Mouse (Mus musculus) midbrain, embryonic 15.5 days (tissue): ENCODE data around the gene Mrpl54. TPM values are rescaled to one million over a fixed set of nuclear protein-coding genes. Genes with fewer than 3 reads are reported as not detected.

Source experiments
- ATAC-seq: fragments of 200-750 bp; cut with Nextera tagmentation; replicated peaks from 2 replicates; pipeline ENCODE4 v1.8.0; 2017; ENCODE audit warnings: moderate TSS enrichment
- H3K27ac ChIP-seq: fragments of 300-500 bp; sonication (generic); 2 replicates; pipeline ENCODE4 v1.5.1; 2015; ENCODE audit warnings: mild to moderate bottlenecking, inconsistent platforms
- H3K27me3 ChIP-seq: fragments of 300-500 bp; sonication (generic); replicated peaks from 2 replicates; pipeline ENCODE4 v1.6.1; 2015; ENCODE audit warnings: inconsistent platforms
- H3K36me3 ChIP-seq: fragments of 300-500 bp; sonication (generic); replicated peaks from 2 replicates; pipeline ENCODE4 v1.6.1; 2015; ENCODE audit warnings: inconsistent platforms
- H3K4me1 ChIP-seq: fragments of 300-500 bp; sonication (generic); 2 replicates; pipeline ENCODE4 v1.6.1; 2015; ENCODE audit warnings: inconsistent platforms
- H3K4me2 ChIP-seq: fragments of 300-500 bp; sonication (generic); 2 replicates; pipeline ENCODE4 v1.6.1; 2015; ENCODE audit warnings: inconsistent platforms, mild to moderate bottlenecking, moderate library complexity
- H3K4me3 ChIP-seq: fragments of 300-500 bp; sonication (generic); 2 replicates; pipeline ENCODE4 v1.5.1; 2015; ENCODE audit warnings: mild to moderate bottlenecking, inconsistent platforms
- H3K9ac ChIP-seq: fragments of 300-500 bp; sonication (generic); 2 replicates; pipeline ENCODE4 v1.6.1; 2015; ENCODE audit warnings: mild to moderate bottlenecking, inconsistent platforms
- H3K9me3 ChIP-seq: fragments of 300-500 bp; sonication (generic); 2 replicates; pipeline ENCODE4 v1.6.1; 2016; ENCODE audit warnings: inconsistent platforms
- WGBS: fragments of 180-500 bp; shearing (Covaris S2); methylation state at CpG from one replicate; pipeline ENCODE4 v1.1.7; 2015; ENCODE audit warnings: mixed read lengths; 5-methylcytosine and 5-hydroxymethylcytosine counted together
- polyA plus RNA-seq: library from polyadenylated mRNA; unstranded; fragments of >200 nt; fragmentation: Nextera tagmentation; extraction: Ambion mirVana; gene quantifications from 2 replicates; pipeline ENCODE4 v1.2.1, GENCODE M21; 2015

Gene Mrpl54
- polyA plus RNA-seq, 1 experiment from 2014 or later: 124 TPM

DNA sequence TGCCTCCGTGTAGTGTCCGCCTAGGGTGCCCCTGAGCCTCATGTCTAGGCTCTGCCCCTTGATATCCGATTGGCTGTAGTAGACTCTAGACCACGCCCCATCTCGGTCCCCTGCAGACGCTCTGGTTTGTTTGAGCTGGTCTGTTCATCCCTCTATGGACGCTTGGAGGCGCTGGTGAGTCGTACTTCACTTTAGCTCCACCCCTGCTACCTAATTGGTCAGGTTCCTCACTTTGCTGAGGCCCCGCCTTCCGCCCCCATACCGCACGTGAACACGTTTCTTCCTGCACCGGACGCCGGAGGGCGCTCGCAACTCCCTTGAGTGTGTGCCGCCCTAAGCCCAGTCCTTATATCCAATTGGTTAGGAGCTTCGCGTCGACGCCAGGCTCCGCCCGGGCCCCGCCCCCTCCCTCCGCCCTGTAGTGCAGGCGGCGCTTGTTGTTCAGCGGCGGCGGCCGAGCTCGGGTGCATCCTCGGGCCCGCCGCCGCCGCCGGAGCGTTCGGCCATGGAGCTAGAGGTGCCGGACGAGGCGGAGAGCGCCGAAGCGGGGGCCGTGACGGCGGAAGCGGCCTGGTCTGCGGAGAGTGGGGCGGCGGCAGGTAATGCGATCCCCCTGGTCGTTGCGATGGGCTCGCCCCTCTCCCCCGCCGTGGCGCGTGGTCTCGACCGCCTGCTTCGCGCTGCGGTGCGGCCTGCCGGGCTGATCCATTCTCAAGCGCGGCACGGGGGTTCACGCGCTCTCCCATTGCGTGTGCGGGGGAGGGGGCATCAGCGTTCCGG is 26.0 kb upstream of the Mrpl54 start, which contains the start of gene Pip5k1c:
Pip5k1c (plus strand) TSS at position 410 of the 780 bp plus-strand sequence.
- peak within 1 kb of the TSS; percentile 84 for H3K9ac ChIP-seq
- peak within 1 kb of the TSS; percentile 70 for H3K4me2 ChIP-seq
- H3K27ac ChIP-seq: peak within 1 kb of the TSS; percentile 88
- peak within 1 kb of the TSS; percentile 80 for H3K4me3 ChIP-seq
- under 1% methylated on average over 70 of the region's 80 CpGs for WGBS
- peak; percentile 96 for ATAC-seq
- H3K9me3 ChIP-seq: no peaks in the 10 kb centered on the region
- peaks cover 35% of the 10 kb centered on the region for H3K4me1 ChIP-seq
- no peaks in the 10 kb centered on the region for H3K27me3 ChIP-seq
- no peaks in the 10 kb centered on the region for H3K36me3 ChIP-seq

DNA sequence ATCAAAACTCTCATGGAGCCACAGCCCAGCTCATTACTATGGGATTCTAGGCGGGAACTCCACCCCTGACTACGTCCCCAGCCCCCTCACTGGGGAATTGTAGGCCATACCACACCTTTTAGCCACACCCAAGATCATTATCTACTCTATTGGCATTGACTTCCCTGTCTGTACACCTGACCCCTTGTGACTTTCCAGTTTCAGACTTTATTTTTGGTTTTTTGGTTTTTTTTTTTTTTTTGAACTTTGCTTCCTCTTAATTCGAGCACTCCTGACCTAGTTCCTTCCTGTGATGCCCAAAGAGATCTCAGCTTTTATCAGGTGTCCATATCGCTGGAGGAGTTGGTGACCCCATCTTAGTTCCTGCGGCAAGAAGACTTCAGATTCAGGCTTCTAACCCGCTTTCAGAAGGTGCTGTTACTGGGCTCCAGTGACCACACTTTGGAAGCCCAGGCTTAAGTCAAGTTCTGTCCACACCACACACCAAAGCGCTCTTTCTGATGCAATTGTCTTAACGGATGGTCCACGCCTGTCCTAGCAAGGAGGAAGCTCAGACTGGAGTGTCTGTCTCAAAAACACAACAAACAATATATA is 24.9 kb upstream of the Mrpl54 start, which contains the start of gene Tjp3:
Tjp3 (minus strand) TSS at position 71 of the 594 bp plus-strand sequence.
- WGBS: 77% methylated on average over 9 of the region's 9 CpGs
- H3K27ac ChIP-seq: no peak within 1 kb of the TSS
- no peaks in the 10 kb centered on the region for H3K36me3 ChIP-seq
- H3K4me2 ChIP-seq: peak within 1 kb of the TSS; percentile 70; the same call in 1 of the 2 replicates
- H3K27me3 ChIP-seq: no peaks in the 10 kb centered on the region
- H3K4me1 ChIP-seq: peaks cover 31% of the 10 kb centered on the region
- ATAC-seq: no peak
- H3K4me3 ChIP-seq: peak within 1 kb of the TSS; percentile 80
- H3K9ac ChIP-seq: no peak within 1 kb of the TSS
- no peaks in the 10 kb centered on the region for H3K9me3 ChIP-seq

- no peak overlapping the region for H3K27ac ChIP-seq
- H3K4me2 ChIP-seq: peak overlapping the region; percentile 1; the same call in 1 of the 2 replicates
Observed at GRCm38 (mm10) chr10:81290698-81291460, 24.1 kb upstream of the Mrpl54 start.

DNA sequence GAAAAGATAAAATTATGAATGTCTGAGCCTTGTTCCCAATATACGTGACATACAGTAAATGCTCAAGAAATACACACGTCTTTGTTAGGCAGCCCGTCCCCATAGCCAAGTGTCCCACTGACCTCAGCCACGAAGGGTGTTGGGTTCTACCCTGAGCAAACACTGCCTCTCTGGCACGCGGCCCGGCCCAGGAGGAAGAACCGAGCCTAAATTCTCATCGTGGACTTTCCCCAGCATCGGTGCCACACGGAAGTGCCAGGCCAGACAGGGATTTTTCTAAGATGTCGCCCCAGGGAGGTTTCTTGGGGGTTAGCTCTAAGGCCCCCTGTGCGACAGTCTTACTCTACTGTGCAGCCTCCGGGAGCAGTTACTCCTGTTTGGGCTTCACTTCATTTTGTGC is 23.1 kb upstream of the Mrpl54 start:
- 0 out of 2 replicates have a peak, but pooled peaks cover 3% of the 10 kb centered on the region for H3K27me3 ChIP-seq
- H3K36me3 ChIP-seq: no peaks in the 10 kb centered on the region
- no peak overlapping the region for H3K4me3 ChIP-seq
- no peak overlapping the region for H3K4me2 ChIP-seq
- H3K9ac ChIP-seq: no peak overlapping the region
- no peak for ATAC-seq
- 59% methylated on average over 14 of the region's 14 CpGs for WGBS
- no peaks in the 10 kb centered on the region for H3K9me3 ChIP-seq
- H3K27ac ChIP-seq: no peak overlapping the region
- peaks cover 23% of the 10 kb centered on the region for H3K4me1 ChIP-seq

More at GRCm38 (mm10) chr10:81290698-81291460, 24.1 kb upstream of the Mrpl54 start:
- 0 out of 2 replicates have a peak overlapping the region, but pooled peaks have one; percentile 1 for H3K4me3 ChIP-seq
- 15% methylated on average over 24 of the region's 24 CpGs for WGBS
- peaks cover 29% of the 10 kb centered on the region for H3K4me1 ChIP-seq
- H3K9ac ChIP-seq: no peak overlapping the region
- no peaks in the 10 kb centered on the region for H3K36me3 ChIP-seq
- no peaks in the 10 kb centered on the region for H3K27me3 ChIP-seq
- ATAC-seq: no peak
- no peaks in the 10 kb centered on the region for H3K9me3 ChIP-seq

DNA sequence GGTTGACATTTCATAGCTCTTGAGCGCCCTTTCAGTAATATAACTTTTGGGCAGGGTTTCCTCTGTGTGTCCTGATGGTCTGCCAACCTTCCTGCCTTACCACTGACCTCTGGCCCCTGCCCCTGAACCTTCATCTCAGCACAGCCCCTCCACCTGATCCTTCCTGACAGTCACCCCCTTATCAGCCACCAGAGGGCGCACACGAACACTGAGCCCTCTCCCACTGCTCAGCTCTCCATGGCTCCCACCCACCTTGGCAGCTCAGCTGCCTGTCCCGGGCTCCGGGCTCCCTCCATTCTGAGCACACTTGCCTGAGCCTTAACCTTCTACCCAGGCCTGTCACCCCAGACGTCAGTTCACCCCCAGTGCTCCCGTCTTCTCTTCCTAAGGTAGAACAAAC is 22.5 kb upstream of the Mrpl54 start:
- Histone ChIP-seq H3K27me3 (peaks cover 7% of the 10 kb centered on the region), H3K9ac (no peak overlapping the region), H3K9me3 (no peaks in the 10 kb centered on the region), H3K36me3 (no peaks in the 10 kb centered on the region), H3K4me3 (no peak overlapping the region; the same call in 1 of the 2 replicates), H3K27ac (no peak overlapping the region), H3K4me2 (no peak overlapping the region), H3K4me1 (peaks cover 22% of the 10 kb centered on the region)
- WGBS: 2% methylated on average over 7 of the region's 7 CpGs
- no peak for ATAC-seq

- Histone ChIP-seq H3K9me3 (no peaks in the 10 kb centered on the region), H3K27ac (no peak overlapping the region), H3K4me1 (peaks cover 16% of the 10 kb centered on the region), H3K36me3 (no peaks in the 10 kb centered on the region), H3K4me2 (no peak overlapping the region), H3K9ac (no peak overlapping the region), H3K4me3 (no peak overlapping the region), H3K27me3 (peaks cover 14% of the 10 kb centered on the region)
- WGBS: 28% methylated on average over 6 of the region's 6 CpGs
- ATAC-seq: no peak
Observed at GRCm38 (mm10) chr10:81288601-81289000, 21.9 kb upstream of the Mrpl54 start.

- H3K36me3 ChIP-seq: no peaks in the 10 kb centered on the region
- no peak for ATAC-seq
- peaks cover 16% of the 10 kb centered on the region for H3K4me1 ChIP-seq
- H3K4me3 ChIP-seq: no peak overlapping the region
- H3K27ac ChIP-seq: no peak overlapping the region
- no peaks in the 10 kb centered on the region for H3K9me3 ChIP-seq
- peaks cover 14% of the 10 kb centered on the region for H3K27me3 ChIP-seq
- 59% methylated on average over 8 of the region's 8 CpGs for whole genome bisulfite sequencing
- H3K4me2 ChIP-seq: no peak overlapping the region
- H3K9ac ChIP-seq: no peak overlapping the region
Observed at GRCm38 (mm10) chr10:81287513-81288157, 20.9 kb upstream of the Mrpl54 start.

DNA sequence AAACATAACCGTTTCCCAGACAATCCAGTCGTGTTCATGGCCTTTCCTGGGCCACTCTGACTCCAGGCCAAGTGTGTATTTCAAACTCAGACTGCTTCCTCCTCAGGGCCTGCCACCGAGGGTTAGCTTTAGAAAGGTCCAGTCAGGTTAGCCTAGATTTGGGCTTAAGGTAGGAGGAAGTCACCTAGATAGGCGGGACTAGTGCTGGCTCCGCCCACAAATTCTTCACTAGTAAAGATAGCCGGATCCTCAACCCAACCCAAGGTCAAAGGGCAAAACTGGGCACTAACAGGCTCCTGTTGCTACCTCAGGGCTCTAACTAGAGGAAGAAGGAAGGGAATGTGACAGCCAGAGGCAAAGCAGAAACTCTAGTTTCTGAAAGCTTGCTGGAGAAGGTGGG is 19.9 kb upstream of the Mrpl54 start:
- H3K27me3 ChIP-seq: peaks cover 14% of the 10 kb centered on the region
- ATAC-seq: no peak
- no peak overlapping the region for H3K27ac ChIP-seq
- no peak overlapping the region for H3K4me3 ChIP-seq
- no peak overlapping the region for H3K9ac ChIP-seq
- peaks cover 16% of the 10 kb centered on the region for H3K4me1 ChIP-seq
- H3K36me3 ChIP-seq: no peaks in the 10 kb centered on the region
- 51% methylated on average over 6 of the region's 6 CpGs for WGBS
- H3K4me2 ChIP-seq: no peak overlapping the region
- H3K9me3 ChIP-seq: no peaks in the 10 kb centered on the region

GRCm38 (mm10) chr10:81285694-81286450 is 19.1 kb upstream of the Mrpl54 start:
- H3K4me3 ChIP-seq: peak overlapping the region; percentile 51
- no peak overlapping the region for H3K27ac ChIP-seq
- peak overlapping the region; percentile 93 for H3K4me2 ChIP-seq
- no peaks in the 10 kb centered on the region for H3K36me3 ChIP-seq
- peaks cover 14% of the 10 kb centered on the region for H3K27me3 ChIP-seq
- WGBS: 2% methylated on average over 54 of the region's 54 CpGs
- peak; percentile 75 for ATAC-seq
- H3K4me1 ChIP-seq: peaks cover 16% of the 10 kb centered on the region
- H3K9ac ChIP-seq: peak overlapping the region; percentile 61
- H3K9me3 ChIP-seq: no peaks in the 10 kb centered on the region

DNA sequence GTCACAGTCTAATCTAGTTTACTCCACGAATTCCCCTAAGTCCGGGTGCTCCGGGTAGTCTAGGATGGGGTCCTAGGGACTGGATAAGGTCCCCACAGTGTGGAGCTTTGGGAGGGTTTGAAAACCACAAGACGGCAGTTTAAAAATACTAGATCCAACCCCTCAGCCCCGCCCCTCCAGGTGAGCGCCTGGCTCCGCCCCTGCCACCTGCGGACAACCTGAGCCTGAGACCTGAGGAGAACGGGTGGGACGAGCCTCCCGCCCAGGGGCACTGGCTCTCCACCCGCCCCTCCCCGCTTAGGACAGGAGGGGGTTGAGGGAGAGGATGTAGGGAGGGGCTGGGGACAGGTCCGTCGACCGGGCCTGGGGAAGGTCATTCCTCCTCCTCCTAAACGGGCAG is 18.0 kb upstream of the Mrpl54 start:
- peaks cover 14% of the 10 kb centered on the region for H3K27me3 ChIP-seq
- no peak for ATAC-seq
- no peaks in the 10 kb centered on the region for H3K36me3 ChIP-seq
- no peak overlapping the region for H3K4me3 ChIP-seq
- no peaks in the 10 kb centered on the region for H3K9me3 ChIP-seq
- peak overlapping the region; percentile 93 for H3K4me2 ChIP-seq
- H3K4me1 ChIP-seq: peaks cover 16% of the 10 kb centered on the region
- WGBS: 11% methylated on average over 17 of the region's 17 CpGs
- no peak overlapping the region for H3K9ac ChIP-seq
- H3K27ac ChIP-seq: no peak overlapping the region

DNA sequence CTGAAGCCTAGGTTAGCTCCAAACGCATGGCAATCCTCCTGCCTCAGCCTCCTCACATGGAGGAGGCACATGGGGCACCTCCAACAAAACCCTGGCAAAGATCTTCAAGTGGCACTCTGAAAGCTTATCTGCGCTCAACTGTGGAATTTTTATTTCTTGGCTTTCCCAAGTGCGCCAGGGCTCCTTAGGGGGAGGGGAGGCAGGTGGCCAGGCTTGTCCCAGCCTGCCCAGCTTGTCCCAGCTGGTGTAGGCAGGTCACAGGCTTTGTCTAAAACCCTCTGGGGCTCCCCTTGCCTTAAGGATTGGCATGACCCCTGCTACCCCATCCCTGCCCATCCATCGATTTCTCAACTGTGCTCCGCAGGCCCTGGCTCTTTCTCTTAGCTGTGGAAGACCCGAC is 17.5 kb upstream of the Mrpl54 start:
- Histone ChIP-seq H3K36me3 (no peaks in the 10 kb centered on the region), H3K27ac (no peak overlapping the region), H3K9ac (no peak overlapping the region), H3K4me1 (peaks cover 12% of the 10 kb centered on the region; the same call in 1 of the 2 replicates), H3K27me3 (peaks cover 14% of the 10 kb centered on the region), H3K4me3 (no peak overlapping the region), H3K4me2 (no peak overlapping the region), H3K9me3 (no peaks in the 10 kb centered on the region)
- ATAC-seq: no peak
- WGBS: 56% methylated on average over 6 of the region's 6 CpGs
